Mouse (Mus musculus) liver, embryonic 14.5 days (tissue): Measurements from ENCODE around the gene Dtx1. TPM values are rescaled to one million over a fixed set of nuclear protein-coding genes. Genes with fewer than 3 reads are reported as not detected.

Source experiments
- ATAC-seq: fragments of 200-750 bp; cut with Nextera tagmentation; 2 replicates; pipeline ENCODE4 v1.8.0; 2017; ENCODE audit warnings: moderate number of reproducible peaks, mild to moderate bottlenecking, moderate library complexity; ENCODE audit not compliant: insufficient read depth
- DNase-seq, 3 experiments: peaks; one replicate each; pipeline ENCODE4 v3.0.0-alpha.2; 2012 to 2013; ENCODE audit warnings: low read depth in 3 of 3, low spot score in 3 of 3
- H3K27ac ChIP-seq: fragments of 300-500 bp; sonication (generic); 2 replicates; pipeline ENCODE4 v1.5.1; 2014; ENCODE audit warnings: moderate library complexity, mild to moderate bottlenecking, control low read depth, inconsistent platforms
- H3K27me3 ChIP-seq: fragments of 300-500 bp; sonication (generic); 2 replicates; pipeline ENCODE4 v1.6.1; 2014; ENCODE audit warnings: mild to moderate bottlenecking, low read length, moderate library complexity; ENCODE audit not compliant: control insufficient read depth, insufficient read depth
- H3K36me3 ChIP-seq: fragments of 300-500 bp; sonication (generic); replicated peaks from 2 replicates; pipeline ENCODE4 v1.6.1; 2014; ENCODE audit warnings: low read depth; ENCODE audit not compliant: control insufficient read depth, insufficient read depth
- H3K4me1 ChIP-seq, 2 experiments: fragments of 200-500 bp in 1 of 2; fragments of 300-500 bp in 1 of 2; sonication (generic) in 1 of 2; replicated peaks; 2 replicates each; pipeline ENCODE4 v1.6.1; 2012 to 2014; ENCODE audit warnings: antibody characterized with exemption in 1 of 2, inconsistent platforms in 1 of 2, low read length in 1 of 2; ENCODE audit not compliant: control insufficient read depth in 2 of 2, insufficient read depth in 2 of 2
- H3K4me2 ChIP-seq: fragments of 300-500 bp; sonication (generic); 2 replicates; pipeline ENCODE4 v1.6.1; 2014; ENCODE audit warnings: low read depth, mild to moderate bottlenecking, control low read depth, moderate library complexity
- H3K4me3 ChIP-seq, 2 experiments: fragments of 200-500 bp in 1 of 2; fragments of 300-500 bp in 1 of 2; sonication (generic) in 1 of 2; 2 replicates each; pipeline ENCODE4 v1.5.1; 2012 to 2014; ENCODE audit warnings: low read depth in 2 of 2, low read length in 2 of 2, mild to moderate bottlenecking in 2 of 2, control low read depth in 1 of 2, inconsistent platforms in 1 of 2, moderate library complexity in 1 of 2; ENCODE audit not compliant: insufficient read depth in 1 of 2
- H3K9ac ChIP-seq: fragments of 300-500 bp; sonication (generic); replicated peaks from 2 replicates; pipeline ENCODE4 v1.6.1; 2014; ENCODE audit warnings: mild to moderate bottlenecking, control low read depth, moderate library complexity
- H3K9me3 ChIP-seq: fragments of 300-500 bp; sonication (generic); 2 replicates; pipeline ENCODE4 v1.6.1; 2016; ENCODE audit warnings: low read length, mixed read lengths; ENCODE audit not compliant: control insufficient read depth
- CTCF ChIP-seq: IDR thresholded peaks from 2 replicates; pipeline ENCODE4 v1.5.1; 2016; ENCODE audit warnings: antibody characterized with exemption, low read depth, control low read depth
- EP300 ChIP-seq: IDR thresholded peaks from 2 replicates; pipeline ENCODE4 v1.6.1; 2016; ENCODE audit warnings: antibody characterized with exemption, low read depth
- WGBS: fragments of 180-500 bp; shearing (Covaris S2); extraction: QIAGEN DNeasy Blood & Tissue Kit; methylation state at CpG from one replicate; pipeline ENCODE4 v1.1.7; 2014; ENCODE audit not compliant: insufficient replicate concordance; 5-methylcytosine and 5-hydroxymethylcytosine counted together
- polyA plus RNA-seq, 2 experiments: library from polyadenylated mRNA; depleted of rRNA in 1 of 2; stranded (reverse) in 1 of 2; unstranded in 1 of 2; fragments of >200 nt; fragmentation: Nextera tagmentation in 1 of 2; extraction: Ambion mirVana in 1 of 2; gene quantifications; 2 replicates each; pipeline versions ENCODE4 v1.2.1 to v1.2.3; 2012 to 2014

The Dtx1 gene
- polyA plus RNA-seq, 2 experiments = 0.03 to 0.05 TPM

DNA sequence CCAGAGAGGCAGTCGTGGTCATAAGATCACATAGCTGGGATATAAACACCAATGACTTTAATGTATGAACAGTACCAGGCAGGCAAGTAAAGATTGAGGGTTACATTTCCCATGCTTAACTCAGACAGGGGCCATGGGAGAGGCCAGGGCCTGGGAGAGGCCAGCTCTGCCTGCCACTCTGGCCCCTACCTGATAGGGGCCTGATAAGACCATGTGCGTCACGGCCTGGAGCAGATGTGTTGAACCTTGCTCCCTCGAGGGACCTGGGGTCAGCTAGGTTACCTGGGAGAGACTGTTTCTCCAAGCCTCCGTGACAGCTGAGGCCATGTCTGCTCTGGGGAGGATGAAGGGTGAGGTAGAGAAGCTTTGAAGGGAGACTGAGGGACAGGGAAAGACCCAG is 60.5 kb downstream of the Dtx1 start:
- no peak for ATAC-seq

DNA sequence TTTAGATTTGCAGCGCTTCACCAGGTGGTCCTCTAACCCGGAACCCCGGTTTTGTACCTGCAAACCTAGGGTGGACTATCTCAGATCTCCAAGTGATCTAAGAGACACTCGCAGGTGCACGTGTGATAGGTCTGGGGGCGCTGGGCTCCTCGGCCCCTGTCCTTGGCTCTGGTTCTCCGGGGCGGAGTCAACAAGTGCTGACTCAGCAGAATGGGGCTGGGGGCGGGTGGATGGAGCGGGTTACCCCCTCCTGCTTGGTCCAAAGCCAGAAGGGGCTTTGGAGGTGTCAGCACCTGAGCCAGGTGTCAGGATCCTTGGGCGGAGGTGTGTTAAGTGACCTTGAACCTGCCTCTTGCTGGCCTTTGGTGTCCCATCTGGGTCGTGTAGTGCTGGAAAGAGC is 61.8 kb downstream of the Dtx1 start:
- ATAC-seq = no peak
- DNase-seq = no peak
- 17% methylated on average over 13 of the region's 13 CpGs for WGBS
- TF ChIP-seq EP300 (no peak), CTCF (no peak)
- no peaks in the 10 kb centered on the region for H3K36me3 ChIP-seq
- H3K4me3 ChIP-seq = no peak overlapping the region
- H3K27me3 ChIP-seq = peaks cover 26% of the 10 kb centered on the region
- H3K9ac ChIP-seq = no peak overlapping the region
- H3K4me1 ChIP-seq = peaks cover 2 to 6% of the 10 kb centered on the region in 2 experiments; a peak in 2 of 4 replicates
- no peak overlapping the region for H3K27ac ChIP-seq
- H3K4me2 ChIP-seq = no peak overlapping the region
- H3K9me3 ChIP-seq = no peaks in the 10 kb centered on the region

More for the DNA sequence above, 60.5 kb downstream of the Dtx1 start:
- Histone ChIP-seq H3K9me3 (no peaks in the 10 kb centered on the region), H3K9ac (no peak overlapping the region), H3K4me3 (no peak overlapping the region), H3K27ac (no peak overlapping the region), H3K27me3 (peaks cover 24% of the 10 kb centered on the region), H3K4me2 (no peak overlapping the region), H3K36me3 (no peaks in the 10 kb centered on the region), H3K4me1 (peaks cover 2 to 6% of the 10 kb centered on the region in 2 experiments; a peak in 2 of 4 replicates)
- no peak for DNase-seq
- no peak for TF ChIP-seq CTCF
- WGBS = 31% methylated on average over 5 of the region's 5 CpGs

DNA sequence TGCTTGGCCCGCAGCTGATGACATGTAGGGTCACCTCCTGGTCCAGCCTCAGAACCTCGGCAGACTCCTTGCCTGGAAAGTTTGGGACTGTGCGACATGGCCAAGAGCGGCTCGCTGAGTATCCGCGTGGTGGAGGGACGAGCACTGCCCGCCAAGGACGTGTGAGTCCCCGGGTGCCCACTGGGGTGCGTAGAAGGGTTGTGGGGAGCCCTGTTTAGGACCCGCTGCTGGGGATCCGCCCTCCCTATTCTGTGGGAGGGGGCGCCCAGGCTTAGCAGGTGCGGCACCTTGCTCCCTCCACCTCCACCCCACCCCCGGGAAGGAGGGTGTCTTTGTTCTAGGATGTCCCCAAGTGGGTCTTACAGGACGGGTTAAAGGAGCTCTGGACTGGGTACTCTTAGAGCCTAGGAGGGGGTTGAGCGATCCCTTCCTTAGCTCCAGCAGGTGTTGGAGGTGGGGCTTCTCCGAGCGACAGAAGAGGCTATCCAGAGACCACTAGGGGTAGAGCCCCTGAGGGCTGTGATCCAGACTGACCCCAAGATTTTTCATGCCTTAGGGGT is 62.3 kb downstream of the Dtx1 start:
- Histone ChIP-seq H3K27ac (no peak overlapping the region), H3K4me3 (peak overlapping the region in 1 of 2 experiments; percentile 19; a peak in 2 of 4 replicates), H3K4me2 (peak overlapping the region; percentile 55), H3K27me3 (peaks cover 26% of the 10 kb centered on the region), H3K36me3 (no peaks in the 10 kb centered on the region), H3K9ac (no peak overlapping the region), H3K9me3 (no peaks in the 10 kb centered on the region), H3K4me1 (peaks cover 2 to 6% of the 10 kb centered on the region in 2 experiments; a peak in 2 of 4 replicates)
- ATAC-seq (peak; percentile 19), DNase-seq (no peak)
- TF ChIP-seq EP300 = no peak
- TF ChIP-seq CTCF = no peak
- 6% methylated on average over 20 of the region's 21 CpGs for WGBS

DNA sequence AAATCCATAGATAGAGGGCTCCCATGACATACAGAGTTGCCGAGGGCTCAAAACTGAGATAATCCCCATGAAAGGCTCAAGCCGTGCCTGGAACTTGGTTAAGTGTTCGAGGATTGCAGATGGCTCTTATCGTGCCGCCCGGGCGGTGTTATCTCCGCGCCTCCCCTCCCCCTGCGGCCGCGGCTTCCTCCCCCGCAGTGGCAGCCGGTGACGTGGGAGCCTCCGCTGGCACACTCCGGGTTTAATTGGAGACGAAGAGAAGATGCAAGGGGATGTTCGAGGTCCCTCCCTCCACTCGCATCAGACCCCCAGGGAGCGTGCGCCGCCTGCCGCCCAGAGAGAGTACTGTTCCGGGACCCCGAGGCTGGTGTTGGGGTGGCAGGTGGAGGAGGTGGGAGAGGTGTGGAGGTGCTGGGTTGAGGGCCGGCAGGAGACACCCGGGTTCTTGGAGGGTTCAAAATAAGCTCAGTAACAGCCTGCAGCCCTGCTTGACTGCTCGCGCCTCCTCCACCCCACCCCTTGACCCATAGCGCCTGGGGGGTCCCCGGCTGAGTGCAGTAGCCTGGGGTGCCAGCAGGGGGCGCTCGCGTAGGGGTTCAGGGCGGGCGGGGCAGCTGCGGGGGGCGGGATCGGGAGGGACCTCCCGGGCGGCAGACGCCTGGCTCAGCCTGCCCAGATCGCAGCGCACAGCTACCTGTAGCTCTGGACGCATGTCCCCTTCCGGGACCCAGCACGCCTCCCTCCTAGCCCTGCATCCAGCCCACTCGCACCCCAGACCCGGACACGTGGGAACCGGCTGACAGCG is 63.0 kb downstream of the Dtx1 start, which contains the start of gene Rasal1:
TSS of gene Rasal1 (plus strand) at position 244 of the 805 bp plus-strand sequence.
- DNase-seq = peak; percentile 28 to 46 (median 44)
- WGBS = 1% methylated on average over 53 of the region's 53 CpGs

More for the DNA sequence above, 63.0 kb downstream of the Dtx1 start, which contains the start of gene Rasal1:
- H3K36me3 ChIP-seq = no peaks in the 10 kb centered on the region
- ATAC-seq = peak; percentile 71
- H3K27ac ChIP-seq = no peak within 1 kb of the TSS
- no peaks in the 10 kb centered on the region for H3K9me3 ChIP-seq
- H3K4me1 ChIP-seq = peaks cover 2 to 6% of the 10 kb centered on the region in 2 experiments; a peak in 2 of 4 replicates
- H3K4me2 ChIP-seq = peak within 1 kb of the TSS; percentile 55
- peaks cover 29% of the 10 kb centered on the region for H3K27me3 ChIP-seq
- peak within 1 kb of the TSS; percentile 9; the same call in 1 of the 2 replicates for H3K9ac ChIP-seq
- peak within 1 kb of the TSS in 1 of 2 experiments; percentile 19; a peak in 2 of 4 replicates for H3K4me3 ChIP-seq
- TF ChIP-seq CTCF (peak; percentile 62), EP300 (no peak)
